8 mouse cellular contexts compared by ENCODE assay signal in the genomic region with DNA sequence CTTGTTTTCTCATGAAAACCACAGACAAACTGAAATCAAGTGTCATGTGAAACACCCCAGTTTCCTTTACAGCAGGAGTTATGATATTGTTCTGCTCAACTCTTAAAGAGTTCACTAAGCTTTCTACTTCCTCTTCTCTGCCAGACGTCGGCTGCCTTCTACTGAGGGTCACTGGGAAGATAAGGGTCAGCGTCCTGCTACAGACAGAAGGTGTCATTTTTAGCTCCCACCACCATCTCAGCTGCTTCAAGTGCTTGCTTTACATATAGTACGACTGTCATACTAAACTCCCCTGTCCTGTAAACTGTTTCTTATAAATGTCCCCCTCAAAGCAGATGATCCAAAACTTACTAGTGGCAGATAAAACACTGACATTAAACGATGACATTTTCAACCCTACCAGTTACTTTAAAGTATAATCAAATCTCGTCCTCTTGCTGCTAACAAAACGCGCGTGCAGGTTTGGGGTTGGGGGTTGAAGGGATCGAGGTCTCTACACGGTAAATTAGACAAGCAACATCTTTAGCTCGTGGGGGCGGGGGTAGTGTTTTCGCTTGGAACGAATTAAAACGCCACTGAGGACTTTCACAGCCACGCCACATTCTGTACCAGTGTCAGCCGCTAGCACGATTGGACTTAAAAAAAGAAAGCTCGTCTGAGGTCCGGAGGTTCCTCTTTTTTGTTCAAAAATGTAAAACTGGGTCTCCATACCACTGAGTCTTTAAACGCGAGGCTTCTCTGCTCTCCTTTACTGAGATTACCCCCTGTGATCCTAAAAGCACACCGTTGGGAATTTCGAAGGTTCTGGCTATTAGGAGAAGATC. TPM values are rescaled to one million over a fixed set of nuclear protein-coding genes. Genes with fewer than 3 reads are reported as not detected.
A peak's percentile ranks its signal among the peaks of the same experiment; 100 is the strongest.
DNase-seq lines count a peak whose midpoint lies in the region; ATAC-seq lines count a peak whose summit lies in the region.

No protein-coding gene starts in this region.

- H3K9me3 ChIP-seq in forebrain, embryonic 10.5 days, result no peaks in the 10 kb centered on the region; the same call in 1 of the 2 replicates

- H3K27me3 ChIP-seq in forebrain, embryonic 10.5 days (ENCODE audit: poor library complexity, severe bottlenecking), result peaks cover 45% of the 10 kb centered on the region

- H3K4me3 ChIP-seq in forebrain, embryonic 10.5 days, result peak overlapping the region; percentile 82

- H3K4me1 ChIP-seq in forebrain, embryonic 10.5 days, result peaks cover 12% of the 10 kb centered on the region

- WGBS in forebrain, embryonic 10.5 days, result under 1% methylated on average over 25 of the region's 25 CpGs
- under 1% methylated on average over 25 of the region's 25 CpGs for WGBS in large intestine, adult 2 months

- 0 out of 2 replicates have a peak, but pooled peaks have one; percentile 12 for ATAC-seq in megakaryocyte-erythroid progenitor cell, adult 5-6 weeks (replicated peaks; ENCODE audit: low FRiP score, low TSS enrichment, poor library complexity, severe bottlenecking)

- no peaks in the 10 kb centered on the region for H3K36me3 ChIP-seq in forebrain, embryonic 10.5 days (replicated peaks)

- H3K27ac ChIP-seq in forebrain, embryonic 10.5 days, result peak overlapping the region; percentile 93

- peak; percentile 19 for DNase-seq in cerebellum, adult 11 months
- no peak for DNase-seq in cerebellum, adult 9-11 months
- DNase-seq in adrenal gland, postnatal 36 days, result peak; percentile 27 to 47
- peak; percentile 15 for DNase-seq in forebrain, embryonic 10.5 days (ENCODE audit: extremely low spot score, low spot score)
- DNase-seq in heart, postnatal 4 days, result peak; percentile 26
- DNase-seq in large intestine, adult 2 months (ENCODE audit: low read depth, low spot score), result peak; percentile 14
- peak; percentile 21 for DNase-seq in spleen, adult 12 weeks (ENCODE audit: low spot score)

RNA-seq across cellular contexts. Expression of a gene that starts 0.9 kb away (rescaled TPM):
- total RNA-seq in adrenal gland, postnatal 36 days (2021), result 1 to 10 TPM; 8.5 to 8.8 TPM
- polyA plus RNA-seq in forebrain, embryonic 10.5 days (2016; fragmentation: Nextera tagmentation; extraction: Ambion mirVana), result 0.53 and 0.71 TPM in 2 replicates
- 10 to 100 TPM in 1 of 2 experiments, 1 to 10 TPM in 1; 9.9 to 10.6 TPM for total RNA-seq in heart, postnatal 4 days (2021)
- 1.4 and 2.2 TPM in 2 replicates for polyA plus RNA-seq in large intestine, adult 2 months (2012; rRNA removed)
- 0.44 and 1.7 TPM in 2 replicates for total RNA-seq in megakaryocyte-erythroid progenitor cell, adult 5-6 weeks (2014; fragmentation: Nextera tagmentation)
- total RNA-seq in megakaryocyte-erythroid progenitor cell, adult 5-6 weeks (2017), result 1.9 and 3.0 TPM in 2 replicates
